Mouse (Mus musculus) forebrain, postnatal 0 days (tissue): ENCODE measurements around the gene Crabp2. TPM values are rescaled to one million over a fixed set of nuclear protein-coding genes. Genes with fewer than 3 reads are reported as not detected.

Source experiments
- ATAC-seq: fragments of 200-750 bp; cut with Nextera tagmentation; 2 replicates; pipeline ENCODE4 v1.8.0; 2017; ENCODE audit warnings: mild to moderate bottlenecking, moderate library complexity
- DNase-seq: peaks from one replicate; pipeline ENCODE4 v3.0.0-alpha.2; 2015
- H3K27ac ChIP-seq: fragments of 300-500 bp; sonication (generic); 2 replicates; pipeline ENCODE4 v1.5.1; 2014; ENCODE audit warnings: low read depth, mild to moderate bottlenecking, antibody characterized with exemption, low read length, moderate library complexity, mixed read lengths
- H3K27me3 ChIP-seq: fragments of 300-500 bp; sonication (generic); 2 replicates; pipeline ENCODE4 v1.6.1; 2014; ENCODE audit warnings: mild to moderate bottlenecking, low read length, mixed read lengths; ENCODE audit not compliant: insufficient read depth
- H3K36me3 ChIP-seq: fragments of 300-500 bp; sonication (generic); 2 replicates; pipeline ENCODE4 v1.6.1; 2014; ENCODE audit warnings: mild to moderate bottlenecking, moderate library complexity; ENCODE audit not compliant: insufficient read depth
- H3K4me1 ChIP-seq: fragments of 300-500 bp; sonication (generic); 2 replicates; pipeline ENCODE4 v1.6.1; 2014; ENCODE audit warnings: antibody characterized with exemption; ENCODE audit not compliant: insufficient read depth
- H3K4me2 ChIP-seq: fragments of 300-500 bp; sonication (generic); 2 replicates; pipeline ENCODE4 v1.6.1; 2014; ENCODE audit warnings: low read depth, mild to moderate bottlenecking, moderate library complexity
- H3K4me3 ChIP-seq: fragments of 300-500 bp; sonication (generic); 2 replicates; pipeline ENCODE4 v1.5.1; 2014; ENCODE audit warnings: low read depth, low read length, mixed read lengths
- H3K9ac ChIP-seq: fragments of 300-500 bp; sonication (generic); 2 replicates; pipeline ENCODE4 v1.6.1; 2014; ENCODE audit warnings: mild to moderate bottlenecking
- H3K9me3 ChIP-seq: fragments of 300-500 bp; sonication (generic); 2 replicates; pipeline ENCODE4 v1.6.1; 2016; ENCODE audit warnings: low read length
- CTCF ChIP-seq: sonication (generic); IDR thresholded peaks from 2 replicates; pipeline ENCODE4 v1.5.1; 2016; ENCODE audit warnings: antibody characterized with exemption, control low read depth, low read depth
- WGBS: fragments of 180-500 bp; shearing (Covaris S2); extraction: QIAGEN DNeasy Blood & Tissue Kit; methylation state at CpG from one replicate; pipeline ENCODE4 v1.1.7; 2014; 5-methylcytosine and 5-hydroxymethylcytosine counted together
- polyA plus RNA-seq: library from polyadenylated mRNA; unstranded; fragments of >200 nt; fragmentation: Nextera tagmentation; extraction: Ambion mirVana; gene quantifications from 2 replicates; pipeline ENCODE4 v1.2.1, GENCODE M21; 2015
- total RNA-seq: library from RNA; depleted of rRNA; stranded (reverse); fragments of >200 nt; gene quantifications from 2 replicates; pipeline ENCODE4 v1.2.3, GENCODE M21; 2014

The Crabp2 gene
- total and polyA plus RNA-seq, 2 experiments from 2014 or later, result 17.4 to 24.7 TPM

DNA sequence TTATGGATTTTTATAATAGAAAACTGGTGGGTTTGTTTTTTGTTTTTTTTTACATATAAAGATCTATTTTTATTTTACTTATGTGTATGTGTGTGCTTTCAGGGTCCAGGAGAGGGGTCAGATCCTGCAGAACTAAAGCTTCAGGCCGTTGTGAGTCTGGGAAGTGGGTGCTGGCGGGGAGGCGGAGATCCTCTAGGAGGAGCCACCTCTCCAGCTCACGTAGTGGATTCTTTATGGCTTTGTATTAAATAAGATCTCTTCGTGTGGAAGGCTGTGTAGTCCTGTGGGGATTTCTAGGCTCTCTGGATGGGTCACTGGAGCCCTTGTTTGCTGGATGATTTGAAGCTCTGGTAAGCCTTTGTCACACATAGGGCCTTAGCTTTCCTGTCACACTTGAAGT is 7.9 kb upstream of the Crabp2 start:
- 57% methylated on average over 5 of the region's 5 CpGs for WGBS
- peaks cover 57% of the 10 kb centered on the region for H3K36me3 ChIP-seq

GRCm38 (mm10) chr3:87942471-87942870 is 6.0 kb upstream of the Crabp2 start:
- no peak overlapping the region for H3K4me2 ChIP-seq
- no peak overlapping the region for H3K9ac ChIP-seq
- H3K4me1 ChIP-seq, result 0 out of 2 replicates have a peak, but pooled peaks cover 4% of the 10 kb centered on the region
- H3K36me3 ChIP-seq, result peaks cover 49% of the 10 kb centered on the region
- H3K27me3 ChIP-seq, result no peaks in the 10 kb centered on the region
- TF ChIP-seq CTCF, result no peak
- H3K27ac ChIP-seq, result no peak overlapping the region
- no peaks in the 10 kb centered on the region for H3K9me3 ChIP-seq
- no peak for DNase-seq
- no peak for ATAC-seq
- H3K4me3 ChIP-seq, result no peak overlapping the region
- 93% methylated on average over 2 of the region's 2 CpGs for WGBS

More for the DNA sequence above, 7.9 kb upstream of the Crabp2 start:
- Histone ChIP-seq H3K4me3 (no peak overlapping the region), H3K27ac (no peak overlapping the region), H3K27me3 (no peaks in the 10 kb centered on the region), H3K4me2 (no peak overlapping the region), H3K9ac (no peak overlapping the region), H3K4me1 (no peaks in the 10 kb centered on the region), H3K9me3 (no peaks in the 10 kb centered on the region)
- ATAC-seq, result no peak
- DNase-seq, result no peak
- TF ChIP-seq CTCF, result no peak

GRCm38 (mm10) chr3:87943586-87943985 is 4.9 kb upstream of the Crabp2 start:
- TF ChIP-seq CTCF, result no peak
- Histone ChIP-seq H3K27me3 (no peaks in the 10 kb centered on the region), H3K27ac (no peak overlapping the region), H3K9ac (no peak overlapping the region), H3K4me3 (no peak overlapping the region), H3K36me3 (peaks cover 38% of the 10 kb centered on the region), H3K4me2 (no peak overlapping the region), H3K4me1 (peaks cover 4% of the 10 kb centered on the region; the same call in 1 of the 2 replicates), H3K9me3 (no peaks in the 10 kb centered on the region)
- ATAC-seq (no peak), DNase-seq (no peak)
- 79% methylated on average over 7 of the region's 7 CpGs for WGBS

DNA sequence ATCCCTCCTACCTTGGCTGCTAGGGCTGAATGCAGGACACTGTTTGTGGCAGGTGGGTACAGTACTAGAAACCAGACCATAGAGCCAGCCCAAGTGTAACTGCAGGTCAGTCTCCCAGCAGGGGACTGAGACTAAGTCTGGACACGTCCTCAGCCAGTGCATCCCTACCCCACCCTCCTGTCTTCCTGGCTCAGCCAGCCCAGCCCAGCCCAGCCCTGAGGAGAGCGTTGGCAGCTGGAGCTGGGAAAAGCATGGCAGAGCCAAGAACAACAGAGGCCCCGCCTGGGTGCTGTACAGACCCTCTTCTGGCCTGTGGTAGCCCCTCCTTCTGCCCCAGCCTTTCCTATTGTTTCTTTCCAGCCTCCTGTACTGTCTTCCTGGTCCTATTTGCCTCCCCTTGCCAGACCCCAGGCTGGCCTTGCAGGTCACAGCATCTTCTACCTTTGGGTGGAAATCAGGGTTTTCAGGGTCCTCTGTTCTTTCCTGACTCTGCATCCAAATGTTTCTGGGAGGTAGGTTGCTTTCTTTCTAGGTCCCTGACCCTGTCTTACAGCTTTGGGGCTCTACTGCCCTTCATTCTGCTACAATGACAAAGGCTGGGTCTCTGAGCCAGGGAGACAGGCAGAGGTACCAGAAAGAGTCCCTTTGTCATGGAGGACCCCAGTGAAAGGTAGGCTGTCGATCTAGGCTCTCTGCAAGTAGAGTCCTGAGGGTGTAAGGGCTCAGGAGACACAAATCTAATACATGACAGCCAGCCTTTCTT is 3.4 kb upstream of the Crabp2 start:
- H3K4me1 ChIP-seq, result peaks cover 4% of the 10 kb centered on the region; the same call in 1 of the 2 replicates
- no peak overlapping the region for H3K4me2 ChIP-seq
- no peak for TF ChIP-seq CTCF
- peaks cover 24% of the 10 kb centered on the region for H3K36me3 ChIP-seq
- ATAC-seq (peak; percentile 40; the same call in 1 of the 2 replicates), DNase-seq (no peak)
- H3K9me3 ChIP-seq, result no peaks in the 10 kb centered on the region
- 16% methylated on average over 4 of the region's 4 CpGs for WGBS
- H3K27me3 ChIP-seq, result peaks cover 7% of the 10 kb centered on the region; the same call in 1 of the 2 replicates
- H3K9ac ChIP-seq, result no peak overlapping the region
- H3K27ac ChIP-seq, result no peak overlapping the region
- H3K4me3 ChIP-seq, result no peak overlapping the region

DNA sequence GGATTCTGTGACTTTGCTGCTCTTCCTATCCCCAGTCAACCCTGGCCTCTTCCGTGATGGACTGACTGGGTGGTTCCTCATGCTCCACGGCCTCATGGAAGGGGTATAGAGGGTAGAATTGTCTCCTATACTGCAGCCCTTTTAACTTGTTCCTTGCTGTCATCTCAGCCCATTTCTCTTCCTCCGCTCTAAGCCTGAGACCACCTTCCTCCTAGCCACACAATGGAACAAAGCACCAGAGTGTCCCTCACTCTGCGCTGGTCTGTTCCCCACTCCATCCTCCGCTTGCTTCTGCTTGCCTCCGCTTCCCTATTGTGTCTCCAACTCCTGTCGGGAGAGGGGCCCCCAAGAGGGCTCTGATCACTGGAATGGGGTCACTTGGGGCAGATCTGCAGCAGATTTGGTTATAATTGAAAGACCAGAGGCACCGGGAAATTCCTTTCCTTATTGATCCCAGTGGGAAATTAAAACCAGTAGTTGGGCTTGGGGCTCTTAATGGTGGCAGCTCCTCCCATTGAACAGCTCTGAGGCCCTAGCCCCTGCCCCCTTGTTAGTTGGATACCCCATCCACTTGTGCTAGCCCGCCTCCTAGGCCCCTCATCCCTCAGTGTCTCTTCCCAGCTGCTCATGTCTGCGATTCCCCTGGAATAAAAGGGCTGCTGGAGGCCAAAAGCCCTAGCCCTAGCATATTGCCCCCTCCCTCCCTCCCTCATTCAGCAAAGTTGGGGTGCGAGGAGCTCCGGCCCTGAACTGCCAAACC is 2.5 kb upstream of the Crabp2 start:
- TF ChIP-seq CTCF, result no peak
- no peaks in the 10 kb centered on the region for H3K9me3 ChIP-seq
- no peak overlapping the region for H3K27ac ChIP-seq
- H3K27me3 ChIP-seq, result peaks cover 7% of the 10 kb centered on the region; the same call in 1 of the 2 replicates
- no peak overlapping the region for H3K9ac ChIP-seq
- H3K4me1 ChIP-seq, result peaks cover 4% of the 10 kb centered on the region; the same call in 1 of the 2 replicates
- no peak overlapping the region for H3K4me2 ChIP-seq
- peaks cover 17% of the 10 kb centered on the region for H3K36me3 ChIP-seq
- 32% methylated on average over 12 of the region's 12 CpGs for WGBS
- ATAC-seq, result no peak
- H3K4me3 ChIP-seq, result no peak overlapping the region
- no peak for DNase-seq

GRCm38 (mm10) chr3:87946541-87946860 is 2.0 kb upstream of the Crabp2 start:
- Histone ChIP-seq H3K9ac (no peak overlapping the region), H3K27ac (no peak overlapping the region), H3K36me3 (peaks cover 11% of the 10 kb centered on the region), H3K4me2 (no peak overlapping the region), H3K9me3 (no peaks in the 10 kb centered on the region), H3K4me3 (no peak overlapping the region), H3K27me3 (peaks cover 7% of the 10 kb centered on the region; the same call in 1 of the 2 replicates), H3K4me1 (peaks cover 4% of the 10 kb centered on the region; the same call in 1 of the 2 replicates)
- WGBS, result 53% methylated on average over 1 of the region's 1 CpGs
- DNase-seq (no peak), ATAC-seq (no peak)
- no peak for TF ChIP-seq CTCF
